Mouse (Mus musculus): ENCODE measurements around the gene Osbpl2.

Gene Osbpl2

GRCm38 (mm10) chr2:180200681-180201080 is 81.6 kb downstream of the Osbpl2 start:
- no peak for DNase-seq (ENCODE audit: low read depth in 2 of 2, low spot score in 2 of 2)

- DNase-seq (ENCODE audit: low read depth in 2 of 2, low spot score in 2 of 2): no peak
These were observed 82.2 kb downstream of the Osbpl2 start for GRCm38 (mm10) chr2:180201303-180201702.

GRCm38 (mm10) chr2:180202263-180202662 is 83.2 kb downstream of the Osbpl2 start:
- no peak for DNase-seq (ENCODE audit: low read depth in 2 of 2, low spot score in 2 of 2)

- no peak for DNase-seq (ENCODE audit: low read depth in 2 of 2, low spot score in 2 of 2)
These were observed 83.7 kb downstream of the Osbpl2 start for GRCm38 (mm10) chr2:180202805-180203204.

GRCm38 (mm10) chr2:180204501-180204900 is 85.4 kb downstream of the Osbpl2 start:
- no peak for DNase-seq (ENCODE audit: low read depth in 2 of 2, low spot score in 2 of 2)

GRCm38 (mm10) chr2:180205083-180205955 is 86.2 kb downstream of the Osbpl2 start:
- no peak for DNase-seq (ENCODE audit: low read depth in 2 of 2, low spot score in 2 of 2)

- no peak for DNase-seq (ENCODE audit: low read depth in 2 of 2, low spot score in 2 of 2)
These were observed 86.8 kb downstream of the Osbpl2 start for GRCm38 (mm10) chr2:180205956-180206280.

GRCm38 (mm10) chr2:180207840-180208239 is 88.7 kb downstream of the Osbpl2 start:
- no peak for DNase-seq (ENCODE audit: low read depth in 2 of 2, low spot score in 2 of 2)

- no peak for DNase-seq (ENCODE audit: low read depth in 2 of 2, low spot score in 2 of 2)
These were observed 89.9 kb downstream of the Osbpl2 start for GRCm38 (mm10) chr2:180208976-180209375.

- DNase-seq (ENCODE audit: low read depth in 2 of 2, low spot score in 2 of 2): no peak
These were observed 93.1 kb downstream of the Osbpl2 start for GRCm38 (mm10) chr2:180212255-180212654.

Data from CD8-positive naive resting alpha-beta T cell, adult 2 months (primary cell).